Mouse (Mus musculus): ENCODE data around the gene Rbm4b.

GRCm38 (mm10) chr19:4767507-4768148, 11.3 kb downstream of the Rbm4b start:
- no peak for TF ChIP-seq CTCF (IDR thresholded peaks at IDR 0.05; ENCODE audit: low read depth)
- no peak for TF ChIP-seq EP300 (IDR thresholded peaks at IDR 0.05; ENCODE audit: low read depth)
